Mouse (Mus musculus) ES-Bruce4 (cell line): Measurements from ENCODE around the gene Krt10.

ENCODE experiments used
- CTCF ChIP-seq: IDR thresholded peaks from one replicate; pipeline ENCODE4 v1.8.1; 2011; ENCODE audit warnings: low read depth, low read length
- POLR2A ChIP-seq: IDR thresholded peaks from one replicate; pipeline ENCODE4 v1.8.1; 2011; ENCODE audit warnings: low read length; ENCODE audit not compliant: insufficient read depth

DNA sequence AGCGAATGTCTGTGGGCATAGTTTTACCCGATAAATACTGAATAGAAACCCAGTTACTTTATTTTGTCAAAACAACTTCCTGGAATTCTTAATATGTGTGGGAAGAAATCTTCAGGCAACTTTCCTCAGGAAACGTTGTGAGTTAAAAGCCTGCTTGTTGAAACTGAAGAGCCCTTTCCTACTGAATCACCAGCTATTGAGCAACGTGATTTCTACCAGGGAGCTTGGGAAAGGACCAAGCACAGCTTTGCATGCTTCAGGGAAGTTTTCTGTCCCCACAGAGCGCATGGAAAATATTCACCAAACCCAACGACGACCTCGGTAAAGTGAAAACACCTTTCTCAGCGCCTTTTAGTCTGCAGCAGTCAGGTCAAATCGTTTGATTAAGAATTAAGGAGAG is 17.0 kb upstream of the Krt10 start:
- TF ChIP-seq CTCF (no peak), POLR2A (no peak)
